13 mouse cellular contexts compared by ENCODE assay signal in the genomic region with DNA sequence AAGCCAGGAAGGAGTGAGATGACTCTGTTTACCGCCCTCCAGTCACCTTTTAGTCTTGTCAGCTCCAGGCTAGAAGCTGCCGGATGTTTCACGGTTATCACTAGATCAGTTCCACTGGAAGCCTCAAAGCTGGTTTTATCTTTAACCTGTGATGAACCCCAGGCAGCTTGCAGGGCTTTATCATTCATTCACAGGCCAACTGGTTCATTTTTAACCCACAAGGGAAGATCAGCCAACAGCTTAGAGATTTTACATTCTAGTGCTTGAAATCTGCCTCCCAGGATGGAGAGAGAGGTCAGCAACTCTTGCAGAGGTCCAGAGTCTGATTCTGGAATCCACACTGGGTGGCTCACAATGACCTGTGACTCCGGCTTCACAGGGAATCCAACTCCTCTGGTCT. TPM values are rescaled to one million over a fixed set of nuclear protein-coding genes. Genes with fewer than 3 reads are reported as not detected.
DNase-seq lines count a peak whose midpoint lies in the region; ATAC-seq lines count a peak whose summit lies in the region.
"Had no signal": no experiment of that assay in that cellular context is flagged by ENCODE, and none has a peak within 500 bp of the region (broad histone marks: within the 10 kb centered on the region; RNA-seq: fewer than 3 reads in every experiment).

No protein-coding gene starts in this region.

- H3K27ac ChIP-seq in liver, embryonic 16.5 days (ENCODE audit: low read length), result peak overlapping the region; percentile 35; the same call in 1 of the 2 replicates
- H3K27ac ChIP-seq: hindbrain, embryonic 13.5 days had no signal

- H3K4me2 ChIP-seq in liver, embryonic 16.5 days (ENCODE audit: low read depth, low read length), result no peak overlapping the region
- H3K4me2 ChIP-seq: heart, embryonic 11.5 days; hindbrain, embryonic 13.5 days had no signal

- WGBS in liver, embryonic 16.5 days (ENCODE audit: insufficient replicate concordance), result 18% methylated on average over 4 of the region's 4 CpGs

- H3K9ac ChIP-seq in liver, embryonic 16.5 days (ENCODE audit: low read depth, low read length), result no peak overlapping the region
- H3K9ac ChIP-seq: hindbrain, embryonic 13.5 days had no signal

- H3K4me1 ChIP-seq in liver, embryonic 16.5 days (ENCODE audit: control insufficient read depth, low read depth, low read length), result peaks cover 7% of the 10 kb centered on the region
- H3K4me1 ChIP-seq: hindbrain, embryonic 13.5 days had no signal

- H3K27me3 ChIP-seq in liver, embryonic 16.5 days (ENCODE audit: control insufficient read depth, insufficient read depth, low read depth, low read length), result no peaks in the 10 kb centered on the region
- H3K27me3 ChIP-seq: hindbrain, embryonic 13.5 days had no signal

- no peak overlapping the region for H3K4me3 ChIP-seq in liver, embryonic 16.5 days (ENCODE audit: low read depth, low read length)
- H3K4me3 ChIP-seq: hindbrain, embryonic 13.5 days had no signal

- no peaks in the 10 kb centered on the region for H3K36me3 ChIP-seq in liver, embryonic 16.5 days (ENCODE audit: control insufficient read depth, insufficient read depth)
- H3K36me3 ChIP-seq: hindbrain, embryonic 13.5 days had no signal

- no peaks in the 10 kb centered on the region for H3K9me3 ChIP-seq in liver, embryonic 16.5 days (replicated peaks; ENCODE audit: control insufficient read depth, low read length)

- ATAC-seq in liver, embryonic 16.5 days (ENCODE audit: low read depth), result peak; percentile 70

- intact Hi-C loops in heart, postnatal 25 days (cut with DNase I), result no loop called here

- DNase-seq in spleen, postnatal 36 days (ENCODE audit: low spot score in 2 of 2), result peak; percentile 5 to 13
- no peak for DNase-seq in spleen, adult 18-20 months
- peak; percentile 53 for DNase-seq in kidney, postnatal 10 days
- DNase-seq in yolk sac, embryonic 10.5 days (ENCODE audit: low spot score), result peak; percentile 86
- DNase-seq in left cerebral cortex, adult 18-20 months (ENCODE audit: low spot score in 2 of 2), result no peak
- DNase-seq in lung, postnatal 10 days, result no peak
- no peak for DNase-seq in heart, postnatal 25 days (ENCODE audit: low spot score)
- DNase-seq: lung, adult 18-20 months had no signal

RNA-seq across cellular contexts. Expression of gene Mfsd4b5, which starts 4.7 kb away (rescaled TPM):
- polyA plus RNA-seq in liver, embryonic 16.5 days (2015; fragmentation: Nextera tagmentation; extraction: Ambion mirVana), result 0.11 TPM in 2 replicates
- under 1 TPM in 1 of 2 experiments, not detected in 1; 0.49 TPM for total RNA-seq in left cerebral cortex, adult 18-20 months (2021)
- total RNA-seq in heart, postnatal 25 days (2021), result under 1 TPM; 0.34 to 0.44 TPM
- polyA plus RNA-seq: heart, embryonic 11.5 days had no signal

RNA-seq across cellular contexts. Expression of gene Mfsd4b3, which starts 31.2 kb away (rescaled TPM):
- 3.1 and 3.6 TPM in 2 replicates for polyA plus RNA-seq in liver, embryonic 16.5 days (2015; fragmentation: Nextera tagmentation; extraction: Ambion mirVana)
- total RNA-seq in left cerebral cortex, adult 18-20 months (2021), result not detected
- 1 to 10 TPM; 4.0 to 5.7 TPM for total RNA-seq in heart, postnatal 25 days (2021)
- polyA plus RNA-seq: cortical plate, adult 2 months had no signal

RNA-seq across cellular contexts. Expression of gene Mfsd4b1, which starts 33.9 kb away (rescaled TPM):
- 0.68 and 0.74 TPM in 2 replicates for polyA plus RNA-seq in liver, embryonic 16.5 days (2015; fragmentation: Nextera tagmentation; extraction: Ambion mirVana)
- total RNA-seq in left cerebral cortex, adult 18-20 months (2021), result under 1 TPM; 0.33 to 0.59 TPM
- total RNA-seq in heart, postnatal 25 days (2021), result 1 to 10 TPM; 3.7 to 4.1 TPM
- total RNA-seq: megakaryocyte, adult 5-6 weeks had no signal

Comparison
In these comparisons a context has a peak if more than half of its experiments do, and no peak if none do; other contexts are left out.
1. DNase-seq: peak in spleen, postnatal 36 days (2 of 2), kidney, postnatal 10 days (single experiment) and yolk sac, embryonic 10.5 days (single experiment); none in spleen, adult 18-20 months (0 of 2), left cerebral cortex, adult 18-20 months (0 of 2), lung, postnatal 10 days (single experiment) and heart, postnatal 25 days (single experiment).
2. RNA of gene Mfsd4b3, which starts 31.2 kb away (total RNA-seq): 4.0 to 5.7 TPM in heart, postnatal 25 days; not detected in left cerebral cortex, adult 18-20 months; every median in the first group is over 4 times any median in the second.